Mouse (Mus musculus): ENCODE measurements around the gene Gtf3c2. TPM values are rescaled to one million over a fixed set of nuclear protein-coding genes. Genes with fewer than 3 reads are reported as not detected.

Gene Gtf3c2
- total and polyA plus RNA-seq, 3 experiments: 22.8 to 96.9 (median 49.4) TPM

GRCm38 (mm10) chr5:31153516-31154151, 26.3 kb downstream of the Gtf3c2 start:
- H3K27me3 ChIP-seq (replicated peaks): no peaks in the 10 kb centered on the region
- peaks cover 3 to 24% of the 10 kb centered on the region in 2 experiments; a peak in 2 of 4 replicates for H3K4me1 ChIP-seq (ENCODE audit: control insufficient read depth in 1 of 2, insufficient read depth in 2 of 2)
- H3K4me2 ChIP-seq (ENCODE audit: insufficient read depth, low read depth, poor library complexity, severe bottlenecking): peak overlapping the region; percentile 31
- peak overlapping the region; percentile 72 to 81 (median 73) for H3K4me3 ChIP-seq (replicated peaks in 1 of 3; ENCODE audit: low read depth in 2 of 3, low read length in 2 of 3, poor library complexity in 1 of 3)
- dilution Hi-C loops (cut with MboI; ENCODE audit: extremely low pct_ligation_motif_present, extremely low pct_unique_long_range_greater_than_20kb, low sequenced_read_pairs) (no loop called here), in situ Hi-C loops (cut with MboI; ENCODE audit: low pct_ligation_motif_present, low pct_unique_long_range_greater_than_20kb, low sequenced_read_pairs) (no loop called here)
- DNase-seq (ENCODE audit: extremely low read depth): no peak
- TF ChIP-seq UBTF (IDR thresholded peaks at IDR 0.05; ENCODE audit: low read depth, low read length): no peak
- no peak for TF ChIP-seq POLR2AphosphoS2 (IDR thresholded peaks at IDR 0.05; ENCODE audit: low read depth, low read length)
- no peak for TF ChIP-seq TCF12 (IDR thresholded peaks at IDR 0.05; ENCODE audit: low read depth, low read length)
- no peak for TF ChIP-seq ZNF384 (IDR thresholded peaks at IDR 0.05; ENCODE audit: low read depth, low read length)
- TF ChIP-seq ETS1 (conservative IDR thresholded peaks at IDR 0.05; ENCODE audit: low read depth, low read length): no peak
- TF ChIP-seq NRF1 (IDR thresholded peaks at IDR 0.05; ENCODE audit: low read depth, low read length): no peak
- no peak for TF ChIP-seq GABPA (IDR thresholded peaks at IDR 0.05; ENCODE audit: insufficient replicate concordance, low read depth, low read length)
- no peak for TF ChIP-seq BHLHE40 (IDR thresholded peaks at IDR 0.05; ENCODE audit: low read depth, low read length)
- no peak for TF ChIP-seq HCFC1 (IDR thresholded peaks at IDR 0.05; ENCODE audit: low read depth, low read length)
- no peak for TF ChIP-seq E2F4 (IDR thresholded peaks at IDR 0.05; ENCODE audit: insufficient replicate concordance, low read depth, low read length)
- TF ChIP-seq JUN (IDR thresholded peaks at IDR 0.05; ENCODE audit: insufficient read depth, low read depth, low read length): no peak
- no peaks in the 10 kb centered on the region for H3K9me3 ChIP-seq (replicated peaks; ENCODE audit: low read length)
- no peak overlapping the region for H3K27ac ChIP-seq (ENCODE audit: insufficient read depth, low read depth)
- H3K9ac ChIP-seq (ENCODE audit: insufficient read depth, low read depth): peak overlapping the region; percentile 44
- peaks cover 29 to 63% of the 10 kb centered on the region in 2 experiments for H3K36me3 ChIP-seq (replicated peaks in 1 of 2; ENCODE audit: control insufficient read depth in 1 of 2, insufficient read depth in 1 of 2, low read length in 1 of 2)
- H3K79me2 ChIP-seq (replicated peaks; ENCODE audit: control insufficient read depth, extremely low read depth, insufficient read depth, poor library complexity, severe bottlenecking): no peaks in the 10 kb centered on the region

GRCm38 (mm10) chr5:31151746-31152145, 28.2 kb downstream of the Gtf3c2 start:
- in situ Hi-C loops (cut with MboI; ENCODE audit: low pct_ligation_motif_present, low pct_unique_long_range_greater_than_20kb, low sequenced_read_pairs): no loop called here
- peaks cover 24 to 60% of the 10 kb centered on the region in 2 experiments for H3K36me3 ChIP-seq (replicated peaks in 1 of 2; ENCODE audit: control insufficient read depth in 1 of 2, insufficient read depth in 1 of 2, low read length in 1 of 2)
- H3K27me3 ChIP-seq (replicated peaks): no peaks in the 10 kb centered on the region
- H3K79me2 ChIP-seq (replicated peaks; ENCODE audit: control insufficient read depth, extremely low read depth, insufficient read depth, poor library complexity, severe bottlenecking): no peaks in the 10 kb centered on the region
- TF ChIP-seq MYC (IDR thresholded peaks at IDR 0.05; ENCODE audit: low read depth, low read length): no peak
- TF ChIP-seq E2F4 (IDR thresholded peaks at IDR 0.05; ENCODE audit: insufficient replicate concordance, low read depth, low read length): no peak
- peak in 1 of 2 experiments; percentile 35; a peak in 1 of 4 replicates for TF ChIP-seq CTCF (conservative IDR thresholded peaks at IDR 0.05 in 1 of 2, IDR thresholded peaks at IDR 0.05 in 1 of 2; ENCODE audit: low read depth in 2 of 2, low read length in 2 of 2)
- no peak for TF ChIP-seq JUN (IDR thresholded peaks at IDR 0.05; ENCODE audit: insufficient read depth, low read depth, low read length)
- no peak overlapping the region for H3K9ac ChIP-seq (ENCODE audit: insufficient read depth, low read depth)
- peak; percentile 10 for DNase-seq (ENCODE audit: extremely low read depth)
- H3K27ac ChIP-seq (ENCODE audit: insufficient read depth, low read depth): no peak overlapping the region
- no peaks in the 10 kb centered on the region for H3K9me3 ChIP-seq (replicated peaks; ENCODE audit: low read length)
- H3K4me3 ChIP-seq (replicated peaks in 1 of 3; ENCODE audit: low read depth in 2 of 3, low read length in 2 of 3, poor library complexity in 1 of 3): no peak overlapping the region
- peaks cover 3 to 24% of the 10 kb centered on the region in 2 experiments; a peak in 2 of 4 replicates for H3K4me1 ChIP-seq (ENCODE audit: control insufficient read depth in 1 of 2, insufficient read depth in 2 of 2)
- dilution Hi-C loops (cut with MboI; ENCODE audit: extremely low pct_ligation_motif_present, extremely low pct_unique_long_range_greater_than_20kb, low sequenced_read_pairs): no loop called here
- H3K4me2 ChIP-seq (ENCODE audit: insufficient read depth, low read depth, poor library complexity, severe bottlenecking): no peak overlapping the region

Data from CH12.LX (cell line).